Mouse (Mus musculus) kidney, adult 2 months (tissue): ENCODE measurements around the gene Chrna1. TPM values are rescaled to one million over a fixed set of nuclear protein-coding genes. Genes with fewer than 3 reads are reported as not detected.

Experiments
- DNase-seq: peaks from one replicate; pipeline ENCODE4 v3.0.0; 2021
- H3K27ac ChIP-seq: fragments of 200-500 bp; 2 replicates; pipeline ENCODE4 v1.5.1; 2012; ENCODE audit warnings: low read depth, low read length, control low read depth, inconsistent platforms; ENCODE audit not compliant: insufficient read depth
- H3K27me3 ChIP-seq: fragments of 200-500 bp; replicated peaks from 2 replicates; pipeline ENCODE4 v1.6.1; 2012; ENCODE audit warnings: mild to moderate bottlenecking, moderate library complexity, low read length, inconsistent platforms; ENCODE audit not compliant: control insufficient read depth, insufficient read depth
- H3K36me3 ChIP-seq: fragments of 200-500 bp; 2 replicates; pipeline ENCODE4 v1.6.1; 2012; ENCODE audit warnings: mild to moderate bottlenecking, moderate library complexity, low read length, inconsistent platforms; ENCODE audit not compliant: control insufficient read depth, insufficient read depth
- H3K4me1 ChIP-seq: fragments of 200-500 bp; 2 replicates; pipeline ENCODE4 v1.6.1; 2011; ENCODE audit warnings: low read length; ENCODE audit not compliant: control insufficient read depth, insufficient read depth
- H3K4me3 ChIP-seq: fragments of 200-500 bp; 2 replicates; pipeline ENCODE4 v1.5.1; 2011; ENCODE audit warnings: mild to moderate bottlenecking, low read depth, low read length, control low read depth; ENCODE audit not compliant: insufficient read depth
- CTCF ChIP-seq: fragments of 200-500 bp; conservative IDR thresholded peaks from 2 replicates; pipeline ENCODE4 v1.5.1; 2011; ENCODE audit warnings: low read depth, mild to moderate bottlenecking, control low read depth, low read length, moderate library complexity, mixed read lengths; ENCODE audit not compliant: insufficient read depth, insufficient read length
- POLR2A ChIP-seq: fragments of 200-500 bp; IDR thresholded peaks from one replicate; pipeline ENCODE4 v1.6.1; 2011; ENCODE audit warnings: low read depth, low read length, control low read depth
- WGBS: fragments of 180-500 bp; shearing (Covaris S2); methylation state at CpG from one replicate; pipeline ENCODE4 v1.1.7; 2018; 5-methylcytosine and 5-hydroxymethylcytosine counted together
- polyA plus RNA-seq: library from polyadenylated mRNA; depleted of rRNA; stranded (reverse); fragments of >200 nt; gene quantifications from 2 replicates; pipeline ENCODE4 v1.2.3, GENCODE M21; 2012

Gene Chrna1
- polyA plus RNA-seq, 1 experiment = not detected

GRCm38 (mm10) chr2:73547256-73547655, 32.9 kb downstream of the Chrna1 start:
- Histone ChIP-seq H3K27ac (no peak overlapping the region), H3K4me1 (peaks cover 3% of the 10 kb centered on the region; the same call in 1 of the 2 replicates), H3K4me3 (no peak overlapping the region), H3K36me3 (no peaks in the 10 kb centered on the region), H3K27me3 (no peaks in the 10 kb centered on the region)
- no peak for DNase-seq
- no peak for TF ChIP-seq CTCF
- no peak for TF ChIP-seq POLR2A
- 78% methylated on average over 4 of the region's 4 CpGs for WGBS

- Histone ChIP-seq H3K4me1 (peaks cover under 1% of the 10 kb centered on the region; the same call in 1 of the 2 replicates), H3K36me3 (no peaks in the 10 kb centered on the region), H3K4me3 (no peak overlapping the region), H3K27me3 (no peaks in the 10 kb centered on the region), H3K27ac (no peak overlapping the region)
- no peak for TF ChIP-seq CTCF
- no peak for TF ChIP-seq POLR2A
- WGBS = 96% methylated on average over 2 of the region's 2 CpGs
- no peak for DNase-seq
These were observed 34.6 kb downstream of the Chrna1 start for GRCm38 (mm10) chr2:73545556-73545955.

- Histone ChIP-seq H3K27me3 (no peaks in the 10 kb centered on the region), H3K4me1 (no peaks in the 10 kb centered on the region), H3K4me3 (no peak overlapping the region), H3K36me3 (no peaks in the 10 kb centered on the region), H3K27ac (no peak overlapping the region)
- WGBS = 11% methylated on average over 16 of the region's 16 CpGs
- no peak for TF ChIP-seq POLR2A
- no peak for TF ChIP-seq CTCF
- no peak for DNase-seq
These were observed 39.5 kb downstream of the Chrna1 start for GRCm38 (mm10) chr2:73540450-73541162.

GRCm38 (mm10) chr2:73539697-73540096, 40.4 kb downstream of the Chrna1 start:
- DNase-seq = no peak
- TF ChIP-seq POLR2A = no peak
- no peak for TF ChIP-seq CTCF
- 35% methylated on average over 1 of the region's 1 CpGs for WGBS
- Histone ChIP-seq H3K4me1 (no peaks in the 10 kb centered on the region), H3K36me3 (no peaks in the 10 kb centered on the region), H3K27me3 (no peaks in the 10 kb centered on the region), H3K4me3 (no peak overlapping the region), H3K27ac (no peak overlapping the region)

DNA sequence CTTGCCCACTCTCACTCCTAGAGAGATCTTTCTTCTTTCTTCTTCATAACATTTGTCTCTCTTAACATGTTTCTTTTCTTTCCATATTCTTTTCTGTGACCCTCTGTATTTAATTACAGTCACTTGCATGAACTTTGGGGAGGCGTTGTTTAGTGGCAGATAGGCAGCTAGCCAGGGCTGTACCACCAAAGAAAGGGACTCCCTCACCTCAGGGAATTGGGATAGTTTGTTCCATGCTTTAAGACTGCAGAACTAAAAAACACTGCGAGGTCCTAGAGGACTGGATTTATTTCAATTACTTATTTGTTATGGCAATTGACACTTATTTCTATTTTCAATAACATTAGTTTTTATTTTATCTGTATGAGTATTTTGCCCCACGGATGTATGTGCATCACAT, 41.0 kb downstream of the Chrna1 start:
- no peaks in the 10 kb centered on the region for H3K4me1 ChIP-seq
- TF ChIP-seq CTCF = no peak
- H3K27ac ChIP-seq = no peak overlapping the region
- no peaks in the 10 kb centered on the region for H3K27me3 ChIP-seq
- no peak overlapping the region for H3K4me3 ChIP-seq
- DNase-seq = no peak
- H3K36me3 ChIP-seq = no peaks in the 10 kb centered on the region
- 87% methylated on average over 3 of the region's 3 CpGs for WGBS

GRCm38 (mm10) chr2:73538590-73538989, 41.5 kb downstream of the Chrna1 start:
- no peak overlapping the region for H3K27ac ChIP-seq

DNA sequence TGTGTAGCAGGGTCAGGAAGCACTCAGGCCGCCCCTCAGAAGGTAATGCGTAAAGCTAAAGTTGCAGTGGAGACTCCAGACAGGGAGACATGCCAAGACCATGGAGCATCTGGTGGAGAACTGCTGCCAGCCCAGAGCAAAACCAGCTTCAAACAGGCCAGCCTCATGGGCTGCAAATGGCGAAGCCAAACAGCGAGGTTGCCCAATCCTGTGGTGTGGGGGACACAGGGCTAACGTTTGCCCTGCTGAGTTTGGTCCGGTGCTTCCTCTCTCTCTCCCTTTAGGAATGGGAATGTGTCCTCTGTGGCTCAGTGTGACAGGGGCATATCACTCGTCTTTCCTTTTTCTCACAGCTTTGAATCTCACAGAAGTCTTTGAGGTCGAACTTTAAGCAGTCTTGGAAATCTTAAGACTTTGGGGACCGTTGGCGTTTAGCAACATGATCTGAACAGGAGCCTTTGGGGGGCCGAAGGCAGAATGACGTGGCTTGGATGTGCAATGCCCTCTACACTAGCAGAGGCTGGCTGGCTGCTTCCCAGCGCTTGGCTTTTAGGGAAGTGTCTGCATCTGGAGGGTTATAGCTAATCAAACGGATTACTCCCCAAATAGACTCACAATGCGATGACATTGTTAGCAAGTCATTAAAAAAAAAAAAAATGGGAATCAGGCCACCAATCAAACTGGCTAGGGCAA, 43.9 kb downstream of the Chrna1 start:
- Histone ChIP-seq H3K27me3 (no peaks in the 10 kb centered on the region), H3K27ac (no peak overlapping the region), H3K4me1 (no peaks in the 10 kb centered on the region), H3K4me3 (no peak overlapping the region), H3K36me3 (no peaks in the 10 kb centered on the region)
- WGBS = 86% methylated on average over 15 of the region's 15 CpGs
- DNase-seq = no peak
- TF ChIP-seq POLR2A (no peak), CTCF (no peak)

More at GRCm38 (mm10) chr2:73538590-73538989, 41.5 kb downstream of the Chrna1 start:
- WGBS = 79% methylated on average over 13 of the region's 13 CpGs
- no peak for DNase-seq
- TF ChIP-seq CTCF (no peak), POLR2A (no peak)
- Histone ChIP-seq H3K27me3 (no peaks in the 10 kb centered on the region), H3K4me1 (no peaks in the 10 kb centered on the region), H3K36me3 (no peaks in the 10 kb centered on the region), H3K4me3 (no peak overlapping the region)

- no peaks in the 10 kb centered on the region for H3K27me3 ChIP-seq
- TF ChIP-seq CTCF (no peak), POLR2A (no peak)
- H3K4me1 ChIP-seq = no peaks in the 10 kb centered on the region; the same call in 1 of the 2 replicates
- DNase-seq = no peak
- no peaks in the 10 kb centered on the region for H3K36me3 ChIP-seq
- H3K27ac ChIP-seq = no peak overlapping the region
- WGBS = 63% methylated on average over 10 of the region's 10 CpGs
- no peak overlapping the region for H3K4me3 ChIP-seq
These were observed 45.4 kb downstream of the Chrna1 start for GRCm38 (mm10) chr2:73534720-73535119.
